Comparison of ENCODE assay signal across 26 mouse cellular contexts in genomic region chr19:59036811-59037210, GRCm38 (mm10).
"Had no signal": no experiment of that assay in that cellular context is flagged by ENCODE, and none has a peak within 500 bp of the region (broad histone marks: within the 10 kb centered on the region; RNA-seq: fewer than 3 reads in every experiment).

No protein-coding gene starts in this region.

- H3K4me1 ChIP-seq: heart, embryonic 12.5 days; hindbrain, embryonic 12.5 days; intestine, embryonic 15.5 days; limb, embryonic 13.5 days; limb, embryonic 15.5 days; liver, embryonic 12.5 days had no signal

- ATAC-seq: hindbrain, embryonic 16.5 days; inflammation-experienced regulatory T-cells, adult 6 months; intestine, embryonic 15.5 days; intestine, postnatal 0 days; liver, embryonic 12.5 days had no signal

- H3K36me3 ChIP-seq: heart, embryonic 12.5 days; hindbrain, embryonic 10.5 days; hindbrain, embryonic 12.5 days; intestine, embryonic 15.5 days; limb, embryonic 13.5 days; limb, embryonic 15.5 days; liver, embryonic 12.5 days had no signal

- DNase-seq: gastrocnemius, adult 2 months; gastrocnemius, postnatal 10 days; gastrocnemius, postnatal 25 days; heart, adult 2 months; heart, postnatal 10 days; heart, postnatal 4 days; kidney, adult 18-20 months; kidney, adult 8-10 months; kidney, postnatal 10 days; kidney, postnatal 25 days; kidney, postnatal 4 days; layer of hippocampus, postnatal 36 days; left cerebral cortex, postnatal 4 days had no signal

- H3K27me3 ChIP-seq: intestine, embryonic 15.5 days; limb, embryonic 13.5 days; limb, embryonic 15.5 days; liver, embryonic 12.5 days had no signal

- H3K27ac ChIP-seq: gastrocnemius, adult 2 months; heart, adult 2 months; hindbrain, embryonic 10.5 days; hindbrain, embryonic 12.5 days; hindbrain, embryonic 14.5 days; intestine, embryonic 15.5 days; layer of hippocampus, adult 2 months; limb, embryonic 13.5 days; limb, embryonic 15.5 days; liver, embryonic 12.5 days; liver, embryonic 14.5 days had no signal

- H3K9ac ChIP-seq: heart, embryonic 12.5 days; hindbrain, embryonic 12.5 days; hindbrain, embryonic 14.5 days; intestine, embryonic 15.5 days; limb, embryonic 13.5 days; limb, embryonic 15.5 days; liver, embryonic 12.5 days; liver, embryonic 14.5 days had no signal

- H3K9me3 ChIP-seq: hindbrain, embryonic 10.5 days; hindbrain, embryonic 12.5 days; intestine, embryonic 15.5 days; limb, embryonic 13.5 days; limb, embryonic 15.5 days; liver, embryonic 12.5 days had no signal

- H3K4me2 ChIP-seq: heart, embryonic 12.5 days; hindbrain, embryonic 12.5 days; hindbrain, embryonic 14.5 days; intestine, embryonic 15.5 days; limb, embryonic 13.5 days; limb, embryonic 15.5 days; liver, embryonic 12.5 days had no signal

- H3K4me3 ChIP-seq: gastrocnemius, adult 2 months; heart, adult 2 months; heart, embryonic 12.5 days; hindbrain, embryonic 10.5 days; hindbrain, embryonic 12.5 days; intestine, embryonic 15.5 days; layer of hippocampus, adult 2 months; limb, embryonic 13.5 days; limb, embryonic 15.5 days; liver, embryonic 12.5 days had no signal
